Mouse (Mus musculus) thymus, postnatal 10 days (tissue): Measurements from ENCODE around the gene Olfr1022.

Source experiments
- DNase-seq, 2 experiments: peaks; one replicate each; pipeline ENCODE4 v3.0.0; 2021; ENCODE audit warnings: low spot score in 2 of 2

Olfr1022 gene

DNA sequence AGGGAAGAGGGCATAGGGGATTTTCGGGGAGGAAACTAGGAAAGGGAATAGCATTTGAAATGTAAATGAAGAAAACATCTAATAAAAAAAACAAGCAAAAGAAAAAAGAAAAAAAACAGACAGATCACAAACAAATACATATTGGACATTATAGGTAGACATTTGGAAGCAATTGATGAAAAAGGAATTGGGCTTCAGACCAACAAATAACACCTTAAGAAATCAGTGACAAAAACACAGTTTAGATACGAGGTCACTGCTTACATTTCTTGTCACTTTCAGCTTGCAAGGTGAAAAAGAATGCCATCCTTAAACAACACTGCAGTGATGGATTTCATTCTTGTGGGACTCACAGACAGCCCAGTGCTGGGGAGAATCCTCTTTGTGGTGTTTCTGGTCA is at the start of gene Olfr1022:
Gene Olfr1022 (plus strand): TSS at position 301 of the 400 bp plus-strand sequence.
- DNase-seq = no peak

DNA sequence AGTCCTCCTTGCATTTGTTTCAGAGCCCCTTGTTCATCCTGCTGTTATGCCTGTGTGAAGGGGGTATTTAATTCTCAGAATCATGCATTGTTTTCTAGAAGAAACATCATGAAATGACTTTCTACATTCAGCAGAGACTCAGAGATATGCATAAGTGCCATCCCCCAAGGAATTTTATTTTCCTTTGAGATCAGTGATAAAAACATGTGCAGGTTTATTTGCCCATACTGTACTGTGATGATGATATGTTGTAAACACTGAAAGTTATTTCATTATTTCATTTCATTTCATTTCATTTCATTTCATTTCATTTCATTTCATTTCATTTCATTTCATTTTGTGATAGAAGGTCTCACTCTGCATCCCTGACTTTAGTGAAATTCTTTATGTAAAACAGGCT is 23.0 kb upstream of the Olfr1022 start, which contains the start of gene Olfr1019:
Gene Olfr1019 (minus strand): TSS at position 101 of the 400 bp plus-strand sequence.
- DNase-seq = no peak

DNA sequence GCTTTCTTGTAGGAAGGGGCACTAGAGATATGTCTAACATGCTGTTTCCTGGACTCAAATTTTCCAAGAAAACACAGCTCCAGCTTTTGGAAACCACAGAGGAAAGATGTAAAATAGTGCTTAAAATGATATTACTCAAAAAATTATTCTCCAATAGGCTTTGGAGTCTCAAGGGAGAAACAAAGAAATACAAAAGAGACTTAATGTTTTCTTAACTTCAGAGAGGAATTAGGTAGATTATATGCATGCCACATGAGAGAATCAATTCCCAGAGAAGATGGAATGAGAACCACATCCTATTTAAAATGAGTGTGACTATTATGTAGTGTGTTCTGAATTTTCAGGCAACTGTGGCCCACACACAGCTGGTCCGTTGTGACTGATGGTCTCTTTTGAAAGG is 21.7 kb upstream of the Olfr1022 start, which contains the start of gene Olfr1020:
Gene Olfr1020 (plus strand): TSS at position 301 of the 400 bp plus-strand sequence.
- DNase-seq = no peak

DNA sequence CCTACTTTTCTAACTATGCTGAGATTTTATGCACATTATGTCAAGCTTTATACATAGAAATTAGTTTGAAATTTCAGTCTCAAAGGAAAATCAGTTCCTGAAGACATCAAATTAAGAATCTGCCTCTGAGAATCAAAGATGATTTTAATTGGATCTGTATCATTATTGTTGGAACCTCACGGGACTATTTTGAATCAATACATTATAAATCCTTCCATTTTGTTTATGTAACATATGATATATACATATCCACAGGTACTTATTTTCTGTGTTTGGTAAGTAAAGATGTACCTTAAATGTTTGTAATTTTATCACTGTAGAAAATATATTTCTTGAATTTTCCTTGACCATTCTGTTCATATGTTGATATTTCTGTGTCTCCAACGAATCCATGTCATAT is 16.9 kb downstream of the Olfr1022 start, which contains the start of gene Olfr1023:
Gene Olfr1023 (plus strand): TSS at position 301 of the 400 bp plus-strand sequence.
- DNase-seq = no peak

DNA sequence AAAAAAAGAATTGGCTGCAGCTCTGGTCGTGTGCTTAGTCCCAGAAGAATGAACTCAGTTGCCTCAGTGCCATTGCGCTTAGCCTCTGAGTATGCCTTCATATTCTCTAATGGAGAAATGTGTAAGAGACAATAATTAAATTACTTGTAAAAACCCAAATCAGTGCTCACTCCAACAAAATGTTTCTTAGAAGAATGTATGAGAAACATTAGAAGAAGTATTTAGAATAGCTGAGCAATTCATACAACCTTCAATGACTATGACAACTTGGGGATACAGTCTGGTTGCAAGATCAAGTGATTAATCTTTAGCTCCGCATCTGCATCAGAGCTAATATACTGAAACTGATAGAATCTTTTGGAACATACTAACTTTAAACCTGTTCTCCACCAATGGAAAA is 36.6 kb downstream of the Olfr1022 start, which contains the start of gene Olfr1024:
Gene Olfr1024 (minus strand): TSS at position 101 of the 400 bp plus-strand sequence.
- DNase-seq = no peak

DNA sequence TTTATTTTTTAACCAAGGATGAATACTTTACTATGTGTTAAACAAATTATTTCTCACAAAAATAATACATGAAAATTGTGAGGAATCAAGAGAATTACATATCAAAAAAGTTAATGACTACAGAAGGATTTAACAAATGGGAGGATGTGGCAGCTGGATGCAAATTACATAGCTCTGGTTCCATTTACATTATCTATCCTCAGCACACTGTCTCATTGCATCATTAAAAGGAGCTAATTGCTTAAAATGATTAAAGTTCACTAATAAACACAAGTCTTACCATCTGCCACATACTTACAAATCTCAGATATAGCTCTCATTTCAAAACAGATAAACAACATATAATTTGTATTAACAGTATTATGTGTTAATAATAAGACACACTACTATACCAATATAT is 44.8 kb downstream of the Olfr1022 start:
- no peak for DNase-seq

DNA sequence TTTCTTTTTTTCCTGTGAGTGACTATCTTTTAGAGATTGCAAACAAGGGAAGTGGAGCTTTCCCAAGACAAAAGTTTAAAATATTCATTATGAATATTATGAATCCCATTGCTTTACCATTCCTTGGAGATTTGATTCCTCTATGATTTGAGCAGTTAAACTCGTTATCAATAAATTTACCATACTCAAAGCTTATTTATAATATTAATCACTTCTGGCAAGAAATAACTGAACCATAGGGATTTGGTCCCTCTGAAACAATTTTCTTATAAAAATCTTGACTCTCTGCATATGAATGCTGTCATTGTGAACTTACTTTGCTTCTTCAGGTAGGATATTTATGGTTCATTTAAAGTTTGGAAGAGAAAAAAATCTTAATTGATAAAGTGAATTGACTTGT is 46.5 kb downstream of the Olfr1022 start, which contains the start of gene Olfr1025-ps1:
Gene Olfr1025-ps1 (plus strand): TSS at position 301 of the 400 bp plus-strand sequence.
- no peak for DNase-seq
